Mouse (Mus musculus) G1E-ER4 (cell line): ENCODE measurements around the gene Olfr488. TPM values are rescaled to one million over a fixed set of nuclear protein-coding genes. Genes with fewer than 3 reads are reported as not detected.
"Not testable (repeated sequence)": the region's sequence is repeated elsewhere in the genome, so short reads cannot be mapped to it uniquely, and the experiment has no call there.

Experiments used
- GATA1 ChIP-seq: IDR thresholded peaks from one replicate; pipeline ENCODE4 v1.8.0; 2012; ENCODE audit warnings: low read length, inconsistent platforms
- polyA plus RNA-seq: library from polyadenylated mRNA; stranded (reverse); fragments of >175 nt; gene quantifications from 2 replicates; pipeline ENCODE4 v1.2.3, GENCODE M21; 2012

The Olfr488 gene
- not detected in 2 replicates for polyA plus RNA-seq

- no peak for TF ChIP-seq GATA1
These were observed at the start of gene Olfr488 for GRCm38 (mm10) chr7:108258247-108258646. Gene Olfr488 (minus strand): TSS chr7:108258347.

- TF ChIP-seq GATA1 = no peak
These were observed 30.7 kb upstream of the Olfr488 start, which contains the start of gene Olfr490 for GRCm38 (mm10) chr7:108288834-108289233. Gene Olfr490 (minus strand): TSS chr7:108288934.

GRCm38 (mm10) chr7:108233551-108233950, 24.6 kb downstream of the Olfr488 start:
- TF ChIP-seq GATA1 = no peak

GRCm38 (mm10) chr7:108214536-108214935, 43.6 kb downstream of the Olfr488 start, which contains the start of gene Olfr487:
Gene Olfr487 (minus strand): TSS chr7:108214636.
- not testable (repeated sequence) for TF ChIP-seq GATA1

Other genes with a start within 250 kb of the Olfr488 start
- gene Olfr478, start 224.4 kb downstream of the Olfr488 start, polyA plus RNA-seq = not detected in 2 replicates
- not detected in 2 replicates for gene Olfr479, start 207.7 kb downstream of the Olfr488 start, polyA plus RNA-seq
- not detected in 2 replicates for gene Olfr480, start 191.0 kb downstream of the Olfr488 start, polyA plus RNA-seq
- gene Olfr481, start 178.5 kb downstream of the Olfr488 start, polyA plus RNA-seq = not detected in 2 replicates
- not detected in 2 replicates for gene Olfr482, start 160.8 kb downstream of the Olfr488 start, polyA plus RNA-seq
- gene Olfr483, start 157.5 kb downstream of the Olfr488 start, polyA plus RNA-seq = not detected in 2 replicates
- not detected in 2 replicates for gene Olfr484, start 130.9 kb downstream of the Olfr488 start, polyA plus RNA-seq
- gene Olfr485, start 98.5 kb downstream of the Olfr488 start, polyA plus RNA-seq = not detected in 2 replicates
- not detected in 2 replicates for gene Olfr486, start 85.6 kb downstream of the Olfr488 start, polyA plus RNA-seq
- gene Olfr487, start 43.7 kb downstream of the Olfr488 start, polyA plus RNA-seq = not detected in 2 replicates
- not detected in 2 replicates for gene Olfr490, start 30.6 kb upstream of the Olfr488 start, polyA plus RNA-seq
- gene Olfr491, start 55.1 kb upstream of the Olfr488 start, polyA plus RNA-seq = not detected in 2 replicates
- gene Olfr492, start 65.3 kb upstream of the Olfr488 start, polyA plus RNA-seq = not detected in 2 replicates
- not detected in 2 replicates for gene Olfr493, start 88.6 kb upstream of the Olfr488 start, polyA plus RNA-seq
- gene Olfr494, start 107.0 kb upstream of the Olfr488 start, polyA plus RNA-seq = not detected in 2 replicates
- not detected in 2 replicates for gene Olfr495, start 134.8 kb upstream of the Olfr488 start, polyA plus RNA-seq
- gene Olfr497, start 162.1 kb upstream of the Olfr488 start, polyA plus RNA-seq = not detected in 2 replicates
- not detected in 2 replicates for gene Olfr498, start 207.0 kb upstream of the Olfr488 start, polyA plus RNA-seq